Mouse (Mus musculus): ENCODE measurements around the gene Gpank1.

- TF ChIP-seq GATA1 (IDR thresholded peaks at IDR 0.05; ENCODE audit: borderline replicate concordance, low read length) (no peak), CTCF (IDR thresholded peaks at IDR 0.05; ENCODE audit: low read depth, low read length) (no peak), TAL1 (conservative IDR thresholded peaks at IDR 0.05; ENCODE audit: low read depth, low read length) (no peak), POLR2AphosphoS5 (IDR thresholded peaks at IDR 0.05; ENCODE audit: insufficient replicate concordance, low read depth, low read length) (no peak)
Measured at GRCm38 (mm10) chr17:35162121-35162520, 40.9 kb downstream of the Gpank1 start.

All from G1E (cell line).